Mouse (Mus musculus) heart, postnatal 0 days (tissue): Measurements from ENCODE around the gene Stx4a.

Experiments
- CTCF ChIP-seq: IDR thresholded peaks from 2 replicates; pipeline ENCODE4 v1.5.1; 2016; ENCODE audit warnings: antibody characterized with exemption, control low read depth, low read depth
- EP300 ChIP-seq: IDR thresholded peaks from 2 replicates; pipeline ENCODE4 v1.6.1; 2016; ENCODE audit warnings: antibody characterized with exemption, low read depth

- TF ChIP-seq CTCF (peak; percentile 56), EP300 (no peak)
Measured at GRCm38 (mm10) chr7:127896384-127896783, 72.3 kb downstream of the Stx4a start.
